Mouse (Mus musculus): Measurements from ENCODE around the gene Fam189a1.

- TF ChIP-seq CTCF (IDR thresholded peaks at IDR 0.05; ENCODE audit: borderline replicate concordance, insufficient read depth, low read depth, low read length) (no peak), POLR2A (IDR thresholded peaks at IDR 0.05; ENCODE audit: borderline replicate concordance, insufficient read depth, low read length) (no peak)
Observed at GRCm38 (mm10) chr7:65105097-65105467, 51.3 kb downstream of the Fam189a1 start.
